9 mouse cellular contexts compared by ENCODE assay signal in the genomic region with DNA sequence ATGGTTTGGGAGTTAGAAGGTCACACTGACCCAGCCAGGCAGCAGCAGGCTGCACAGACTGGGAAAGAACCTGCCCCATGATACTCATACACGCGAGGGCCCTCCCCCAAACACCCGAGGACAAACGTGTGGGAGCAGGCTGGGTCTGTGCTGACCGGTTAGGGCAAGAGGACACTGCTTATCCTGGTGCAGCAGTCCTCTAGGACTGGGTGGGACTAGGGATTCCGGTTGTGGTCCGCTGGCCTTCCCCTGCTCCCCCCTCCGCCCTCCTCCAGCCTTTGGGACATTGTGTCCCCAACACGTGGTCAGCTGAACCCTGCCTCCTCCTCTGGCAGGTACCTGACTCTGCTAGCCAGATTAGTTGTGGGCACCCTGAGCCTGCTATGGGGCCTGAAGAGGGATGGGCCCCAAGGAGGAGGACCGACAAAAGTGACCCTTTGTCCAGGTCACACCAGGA. TPM values are rescaled to one million over a fixed set of nuclear protein-coding genes. Genes with fewer than 3 reads are reported as not detected.
DNase-seq lines count a peak whose midpoint lies in the region; ATAC-seq and TF ChIP-seq lines count a peak whose summit lies in the region.
"Had no signal": no experiment of that assay in that cellular context is flagged by ENCODE, and none has a peak within 500 bp of the region (broad histone marks: within the 10 kb centered on the region; RNA-seq: fewer than 3 reads in every experiment).

No protein-coding gene starts in this region.

- WGBS in forebrain, embryonic 12.5 days, result 24% methylated on average over 10 of the region's 10 CpGs
- WGBS in forebrain, embryonic 16.5 days, result 23% methylated on average over 10 of the region's 10 CpGs
- 31% methylated on average over 10 of the region's 10 CpGs for WGBS in heart, embryonic 16.5 days
- 36% methylated on average over 10 of the region's 10 CpGs for WGBS in limb, embryonic 11.5 days
- WGBS in thymus, adult 2 months, result 53% methylated on average over 10 of the region's 10 CpGs

- H3K9ac ChIP-seq in forebrain, embryonic 12.5 days, result no peak overlapping the region
- no peak overlapping the region for H3K9ac ChIP-seq in forebrain, embryonic 16.5 days (replicated peaks; ENCODE audit: low read depth, low read length)
- H3K9ac ChIP-seq in heart, embryonic 16.5 days (ENCODE audit: low read length), result peak overlapping the region; percentile 24; the same call in 1 of the 2 replicates
- no peak overlapping the region for H3K9ac ChIP-seq in limb, embryonic 11.5 days (ENCODE audit: low read length)

- no peak overlapping the region for H3K27ac ChIP-seq in forebrain, embryonic 12.5 days
- H3K27ac ChIP-seq in forebrain, embryonic 16.5 days (ENCODE audit: low read length), result no peak overlapping the region
- H3K27ac ChIP-seq in heart, embryonic 16.5 days (ENCODE audit: low read length), result no peak overlapping the region
- no peak overlapping the region for H3K27ac ChIP-seq in limb, embryonic 11.5 days (replicated peaks; ENCODE audit: low read depth, low read length)
- no peak overlapping the region for H3K27ac ChIP-seq in thymus, adult 2 months (ENCODE audit: control insufficient read depth, insufficient read depth, low read length)

- DNase-seq in 3134 (ENCODE audit: extremely low read depth, insufficient read length, low spot score), result peak; percentile 47
- DNase-seq in limb, embryonic 11.5 days (ENCODE audit: low spot score), result no peak
- DNase-seq in T-cell, adult 2 months (ENCODE audit: low spot score), result no peak
- no peak for DNase-seq in thymus, adult 2 months
- DNase-seq in layer of hippocampus, postnatal 36 days, result no peak

- H3K4me1 ChIP-seq in forebrain, embryonic 12.5 days, result peaks cover 9% of the 10 kb centered on the region
- peaks cover 5% of the 10 kb centered on the region for H3K4me1 ChIP-seq in forebrain, embryonic 16.5 days (replicated peaks; ENCODE audit: control insufficient read depth, insufficient read depth, low read length)
- H3K4me1 ChIP-seq in heart, embryonic 16.5 days (ENCODE audit: control insufficient read depth, insufficient read depth, low read length), result peaks cover 10% of the 10 kb centered on the region
- H3K4me1 ChIP-seq in limb, embryonic 11.5 days (ENCODE audit: control insufficient read depth, insufficient read depth, low read length), result no peaks in the 10 kb centered on the region
- H3K4me1 ChIP-seq in thymus, adult 2 months (replicated peaks; ENCODE audit: control insufficient read depth, insufficient read depth, low read length), result no peaks in the 10 kb centered on the region

- H3K36me3 ChIP-seq in forebrain, embryonic 12.5 days (replicated peaks), result no peaks in the 10 kb centered on the region
- no peaks in the 10 kb centered on the region for H3K36me3 ChIP-seq in forebrain, embryonic 16.5 days (ENCODE audit: control insufficient read depth, insufficient read depth)
- H3K36me3 ChIP-seq in heart, embryonic 16.5 days (ENCODE audit: control insufficient read depth, insufficient read depth), result no peaks in the 10 kb centered on the region
- H3K36me3 ChIP-seq in limb, embryonic 11.5 days (ENCODE audit: control insufficient read depth, insufficient read depth, low read length), result no peaks in the 10 kb centered on the region
- H3K36me3 ChIP-seq in thymus, adult 2 months (ENCODE audit: control insufficient read depth, insufficient read depth, low read length), result no peaks in the 10 kb centered on the region

- peaks cover 9% of the 10 kb centered on the region; the same call in 1 of the 2 replicates for H3K27me3 ChIP-seq in forebrain, embryonic 12.5 days
- H3K27me3 ChIP-seq in forebrain, embryonic 16.5 days (replicated peaks; ENCODE audit: control insufficient read depth, insufficient read depth, low read length), result no peaks in the 10 kb centered on the region
- no peaks in the 10 kb centered on the region for H3K27me3 ChIP-seq in heart, embryonic 16.5 days (ENCODE audit: control insufficient read depth, insufficient read depth, low read length)
- H3K27me3 ChIP-seq in limb, embryonic 11.5 days (ENCODE audit: control insufficient read depth, insufficient read depth, low read length), result no peaks in the 10 kb centered on the region
- no peaks in the 10 kb centered on the region for H3K27me3 ChIP-seq in thymus, adult 2 months (ENCODE audit: control insufficient read depth, insufficient read depth, low read length)

- 0 out of 2 replicates have a peak, but pooled peaks have one; percentile 20 for ATAC-seq in forebrain, embryonic 12.5 days (ENCODE audit: low FRiP score)
- no peak for ATAC-seq in forebrain, embryonic 16.5 days
- peak; percentile 51 for ATAC-seq in heart, embryonic 16.5 days (replicated peaks; ENCODE audit: extremely low read depth, insufficient read depth, low FRiP score)
- ATAC-seq in limb, embryonic 11.5 days (ENCODE audit: insufficient number of reproducible peaks, low FRiP score, low TSS enrichment, low read depth), result peak; percentile 22; the same call in 1 of the 2 replicates

- no peak for TF ChIP-seq POLR2A in thymus, adult 2 months (IDR thresholded peaks at IDR 0.05; ENCODE audit: control insufficient read depth, extremely low read depth, insufficient read depth, low read length, poor library complexity)

- no peaks in the 10 kb centered on the region for H3K9me3 ChIP-seq in forebrain, embryonic 12.5 days
- no peaks in the 10 kb centered on the region for H3K9me3 ChIP-seq in forebrain, embryonic 16.5 days (ENCODE audit: control insufficient read depth, low read length)
- H3K9me3 ChIP-seq in heart, embryonic 16.5 days (replicated peaks; ENCODE audit: control insufficient read depth, low read length), result no peaks in the 10 kb centered on the region
- H3K9me3 ChIP-seq in limb, embryonic 11.5 days (ENCODE audit: control insufficient read depth, low read length), result no peaks in the 10 kb centered on the region

- TF ChIP-seq CTCF in thymus, adult 2 months (IDR thresholded peaks at IDR 0.05; ENCODE audit: borderline replicate concordance, control insufficient read depth, extremely low read depth, insufficient read depth, low read length, poor library complexity), result no peak

- H3K4me3 ChIP-seq in forebrain, embryonic 12.5 days (replicated peaks), result no peak overlapping the region
- no peak overlapping the region for H3K4me3 ChIP-seq in forebrain, embryonic 16.5 days (replicated peaks; ENCODE audit: low read length)
- H3K4me3 ChIP-seq in heart, embryonic 16.5 days (ENCODE audit: low read length), result no peak overlapping the region
- H3K4me3 ChIP-seq in limb, embryonic 11.5 days (ENCODE audit: low read depth, low read length), result no peak overlapping the region
- H3K4me3 ChIP-seq in thymus, adult 2 months (ENCODE audit: control insufficient read depth, insufficient read depth, low read length), result no peak overlapping the region
- H3K4me3 ChIP-seq: erythroblast, embryonic 14.5 days had no signal

- H3K4me2 ChIP-seq in forebrain, embryonic 12.5 days, result peak overlapping the region; percentile 23
- no peak overlapping the region for H3K4me2 ChIP-seq in forebrain, embryonic 16.5 days (ENCODE audit: low read length)
- no peak overlapping the region for H3K4me2 ChIP-seq in heart, embryonic 16.5 days (ENCODE audit: low read depth, low read length)
- no peak overlapping the region for H3K4me2 ChIP-seq in limb, embryonic 11.5 days (ENCODE audit: low read depth, severe bottlenecking)

RNA-seq across cellular contexts. Expression of gene Pim3, which starts 13.7 kb away (rescaled TPM):
- 46.0 and 49.4 TPM in 2 replicates for polyA plus RNA-seq in forebrain, embryonic 12.5 days (2016; fragmentation: Nextera tagmentation; extraction: Ambion mirVana)
- polyA plus RNA-seq in forebrain, embryonic 16.5 days (2015; fragmentation: Nextera tagmentation; extraction: Ambion mirVana), result 58.2 and 70.7 TPM in 2 replicates
- 69.8 and 70.4 TPM in 2 replicates for polyA plus RNA-seq in heart, embryonic 16.5 days (2015; fragmentation: Nextera tagmentation; extraction: Ambion mirVana)
- polyA plus RNA-seq in limb, embryonic 11.5 days (2014; fragmentation: Nextera tagmentation; extraction: Ambion mirVana), result 34.5 and 43.9 TPM in 2 replicates
- polyA plus RNA-seq in thymus, adult 2 months (2012; rRNA removed), result 35.8 and 46.3 TPM in 2 replicates
- total RNA-seq in layer of hippocampus, postnatal 36 days (2021), result 10 to 100 TPM; 36.7 to 37.1 TPM

RNA-seq across cellular contexts. Expression of gene Creld2, which starts 56.2 kb away (rescaled TPM):
- polyA plus RNA-seq in forebrain, embryonic 12.5 days (2016; fragmentation: Nextera tagmentation; extraction: Ambion mirVana), result 63.1 and 64.3 TPM in 2 replicates
- polyA plus RNA-seq in forebrain, embryonic 16.5 days (2015; fragmentation: Nextera tagmentation; extraction: Ambion mirVana), result 57.3 and 60.4 TPM in 2 replicates
- polyA plus RNA-seq in heart, embryonic 16.5 days (2015; fragmentation: Nextera tagmentation; extraction: Ambion mirVana), result 57.1 and 61.9 TPM in 2 replicates
- polyA plus RNA-seq in limb, embryonic 11.5 days (2014; fragmentation: Nextera tagmentation; extraction: Ambion mirVana), result 94.3 and 94.9 TPM in 2 replicates
- 38.3 and 45.1 TPM in 2 replicates for polyA plus RNA-seq in thymus, adult 2 months (2012; rRNA removed)
- total RNA-seq in layer of hippocampus, postnatal 36 days (2021), result 10 to 100 TPM; 29.3 to 41.6 TPM

RNA-seq across cellular contexts. Expression of gene Alg12, which starts 56.5 kb away (rescaled TPM):
- polyA plus RNA-seq in forebrain, embryonic 12.5 days (2016; fragmentation: Nextera tagmentation; extraction: Ambion mirVana), result 8.3 and 8.9 TPM in 2 replicates
- 6.6 and 8.8 TPM in 2 replicates for polyA plus RNA-seq in forebrain, embryonic 16.5 days (2015; fragmentation: Nextera tagmentation; extraction: Ambion mirVana)
- 10.1 and 11.1 TPM in 2 replicates for polyA plus RNA-seq in heart, embryonic 16.5 days (2015; fragmentation: Nextera tagmentation; extraction: Ambion mirVana)
- polyA plus RNA-seq in limb, embryonic 11.5 days (2014; fragmentation: Nextera tagmentation; extraction: Ambion mirVana), result 11.5 and 12.0 TPM in 2 replicates
- polyA plus RNA-seq in thymus, adult 2 months (2012; rRNA removed), result 25.1 and 27.1 TPM in 2 replicates
- total RNA-seq in layer of hippocampus, postnatal 36 days (2021), result 10 to 100 TPM; 13.0 to 16.3 TPM
